Mouse (Mus musculus) cerebellum, adult 11 months (tissue): ENCODE measurements around the gene Adam6b.
"Not testable (repeated sequence)": the region's sequence is repeated elsewhere in the genome, so short reads cannot be mapped to it uniquely, and the experiment has no call there.

Source experiments
- DNase-seq: peaks from one replicate; pipeline ENCODE4 v3.0.0; 2022

Adam6b gene

GRCm38 (mm10) chr12:113489211-113489610 lies at the start of gene Adam6b:
Adam6b (plus strand) TSS chr12:113489511.
- DNase-seq: not testable (repeated sequence)

GRCm38 (mm10) chr12:113446061-113446460 lies 43.2 kb upstream of the Adam6b start:
- DNase-seq: no peak

- no peak for DNase-seq
Observed at GRCm38 (mm10) chr12:113476164-113476563, 13.1 kb upstream of the Adam6b start.

- no peak for DNase-seq
Observed at GRCm38 (mm10) chr12:113482147-113482546, 7.2 kb upstream of the Adam6b start.

- no peak for DNase-seq
Observed at GRCm38 (mm10) chr12:113482661-113483389, 6.5 kb upstream of the Adam6b start.

GRCm38 (mm10) chr12:113483492-113484162 lies 5.7 kb upstream of the Adam6b start:
- no peak for DNase-seq

- DNase-seq: no peak
Observed at GRCm38 (mm10) chr12:113484971-113485485, 4.3 kb upstream of the Adam6b start.

GRCm38 (mm10) chr12:113487693-113488092 lies 1.6 kb upstream of the Adam6b start:
- DNase-seq: peak; percentile 20

GRCm38 (mm10) chr12:113525901-113526300 lies 36.6 kb downstream of the Adam6b start:
- DNase-seq: no peak
